Mouse (Mus musculus): Measurements from ENCODE around the gene Npas1. TPM values are rescaled to one million over a fixed set of nuclear protein-coding genes. Genes with fewer than 3 reads are reported as not detected.

Gene Npas1
- 0.10 and 0.18 TPM in 2 replicates for polyA plus RNA-seq (2015; fragmentation: Nextera tagmentation; extraction: Ambion mirVana)

DNA sequence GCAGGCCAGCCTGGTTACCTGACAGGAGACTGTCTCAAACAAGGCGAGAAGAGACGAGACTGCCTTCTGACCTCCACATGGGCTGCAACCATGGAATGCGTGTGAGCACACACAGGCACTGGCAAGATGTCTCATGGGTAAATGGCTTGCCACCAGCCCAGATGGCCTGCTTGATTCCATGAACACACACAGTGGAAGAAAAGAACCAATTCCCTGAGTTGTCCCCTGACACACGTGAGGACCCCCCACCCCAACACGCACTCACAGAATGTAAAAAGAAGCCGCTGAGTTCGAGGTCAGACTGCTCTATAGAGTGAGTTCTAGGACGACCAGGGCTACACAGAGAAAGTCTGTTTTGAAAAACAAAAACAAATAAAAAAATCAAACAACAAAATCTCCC, at the start of gene Npas1:
TSS of gene Npas1 (minus strand) at position 101 of the 400 bp plus-strand sequence.
- peaks cover 24% of the 10 kb centered on the region; the same call in 1 of the 2 replicates for H3K27me3 ChIP-seq (ENCODE audit: control insufficient read depth, insufficient read depth, low read length)
- H3K4me3 ChIP-seq (ENCODE audit: low read depth, low read length) = peak within 1 kb of the TSS; percentile 21
- peak within 1 kb of the TSS; percentile 40 for H3K4me2 ChIP-seq (replicated peaks; ENCODE audit: low read depth)
- H3K9ac ChIP-seq (ENCODE audit: low read length) = no peak within 1 kb of the TSS
- 83% methylated on average over 8 of the region's 8 CpGs for WGBS
- no peaks in the 10 kb centered on the region for H3K9me3 ChIP-seq (ENCODE audit: control insufficient read depth, low read length)
- no peak within 1 kb of the TSS for H3K27ac ChIP-seq (replicated peaks)
- no peak for ATAC-seq (ENCODE audit: low FRiP score, low TSS enrichment)
- no peaks in the 10 kb centered on the region for H3K4me1 ChIP-seq (replicated peaks; ENCODE audit: control insufficient read depth, insufficient read depth)
- DNase-seq (ENCODE audit: low spot score) = no peak
- TF ChIP-seq CTCF (IDR thresholded peaks at IDR 0.05; ENCODE audit: low read depth) = no peak
- TF ChIP-seq EP300 (optimal IDR thresholded peaks at IDR 0.05) = no peak
- H3K36me3 ChIP-seq (ENCODE audit: control insufficient read depth, insufficient read depth, low read length) = no peaks in the 10 kb centered on the region

- DNase-seq (ENCODE audit: low spot score) (no peak), ATAC-seq (ENCODE audit: low FRiP score, low TSS enrichment) (no peak)
- Histone ChIP-seq H3K4me2 (replicated peaks; ENCODE audit: low read depth) (no peak overlapping the region), H3K9me3 (ENCODE audit: control insufficient read depth, low read length) (no peaks in the 10 kb centered on the region), H3K27ac (replicated peaks) (no peak overlapping the region), H3K4me1 (replicated peaks; ENCODE audit: control insufficient read depth, insufficient read depth) (no peaks in the 10 kb centered on the region), H3K27me3 (ENCODE audit: control insufficient read depth, insufficient read depth, low read length) (no peaks in the 10 kb centered on the region), H3K36me3 (ENCODE audit: control insufficient read depth, insufficient read depth, low read length) (no peaks in the 10 kb centered on the region), H3K4me3 (ENCODE audit: low read depth, low read length) (no peak overlapping the region), H3K9ac (ENCODE audit: low read length) (no peak overlapping the region)
- 50% methylated on average over 2 of the region's 2 CpGs for WGBS
- TF ChIP-seq EP300 (optimal IDR thresholded peaks at IDR 0.05) = no peak
- TF ChIP-seq CTCF (IDR thresholded peaks at IDR 0.05; ENCODE audit: low read depth) = no peak
Measured at GRCm38 (mm10) chr7:16525995-16526394, 48.5 kb upstream of the Npas1 start.

DNA sequence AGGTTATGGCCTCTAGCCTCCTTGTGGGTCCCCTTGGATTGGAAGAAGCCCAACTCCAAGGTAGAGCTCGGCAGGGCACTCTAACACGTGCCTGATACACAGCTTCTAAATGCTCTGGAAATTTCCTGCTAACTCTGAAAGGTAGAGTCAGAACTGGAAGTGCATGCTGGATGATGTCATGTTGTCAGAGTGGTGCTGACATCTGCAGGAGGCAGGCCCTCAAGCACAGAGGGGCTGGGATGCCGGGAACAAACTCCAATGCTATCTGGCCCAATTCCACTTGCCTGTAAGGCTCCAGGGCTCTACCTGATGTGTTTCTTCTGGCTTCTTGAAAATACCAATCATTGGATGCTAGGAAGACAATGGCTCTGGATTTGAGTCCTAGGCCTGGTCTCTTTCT, 47.9 kb upstream of the Npas1 start:
- DNase-seq (ENCODE audit: low spot score) (no peak), ATAC-seq (ENCODE audit: low FRiP score, low TSS enrichment) (no peak)
- Histone ChIP-seq H3K9me3 (ENCODE audit: control insufficient read depth, low read length) (no peaks in the 10 kb centered on the region), H3K36me3 (ENCODE audit: control insufficient read depth, insufficient read depth, low read length) (no peaks in the 10 kb centered on the region), H3K4me2 (replicated peaks; ENCODE audit: low read depth) (no peak overlapping the region), H3K27me3 (ENCODE audit: control insufficient read depth, insufficient read depth, low read length) (no peaks in the 10 kb centered on the region), H3K27ac (replicated peaks) (no peak overlapping the region), H3K4me1 (replicated peaks; ENCODE audit: control insufficient read depth, insufficient read depth) (no peaks in the 10 kb centered on the region), H3K9ac (ENCODE audit: low read length) (no peak overlapping the region), H3K4me3 (ENCODE audit: low read depth, low read length) (no peak overlapping the region)
- TF ChIP-seq EP300 (optimal IDR thresholded peaks at IDR 0.05) (no peak), CTCF (IDR thresholded peaks at IDR 0.05; ENCODE audit: low read depth) (no peak)
- 71% methylated on average over 3 of the region's 3 CpGs for WGBS

- Histone ChIP-seq H3K27ac (replicated peaks) (no peak overlapping the region), H3K4me2 (replicated peaks; ENCODE audit: low read depth) (no peak overlapping the region), H3K36me3 (ENCODE audit: control insufficient read depth, insufficient read depth, low read length) (no peaks in the 10 kb centered on the region), H3K4me1 (replicated peaks; ENCODE audit: control insufficient read depth, insufficient read depth) (no peaks in the 10 kb centered on the region), H3K4me3 (ENCODE audit: low read depth, low read length) (no peak overlapping the region), H3K27me3 (ENCODE audit: control insufficient read depth, insufficient read depth, low read length) (no peaks in the 10 kb centered on the region), H3K9ac (ENCODE audit: low read length) (no peak overlapping the region), H3K9me3 (ENCODE audit: control insufficient read depth, low read length) (no peaks in the 10 kb centered on the region)
- WGBS = 51% methylated on average over 2 of the region's 2 CpGs
- no peak for TF ChIP-seq EP300 (optimal IDR thresholded peaks at IDR 0.05)
- no peak for TF ChIP-seq CTCF (IDR thresholded peaks at IDR 0.05; ENCODE audit: low read depth)
- DNase-seq (ENCODE audit: low spot score) (no peak), ATAC-seq (ENCODE audit: low FRiP score, low TSS enrichment) (no peak)
Measured at GRCm38 (mm10) chr7:16524308-16524707, 46.8 kb upstream of the Npas1 start.

DNA sequence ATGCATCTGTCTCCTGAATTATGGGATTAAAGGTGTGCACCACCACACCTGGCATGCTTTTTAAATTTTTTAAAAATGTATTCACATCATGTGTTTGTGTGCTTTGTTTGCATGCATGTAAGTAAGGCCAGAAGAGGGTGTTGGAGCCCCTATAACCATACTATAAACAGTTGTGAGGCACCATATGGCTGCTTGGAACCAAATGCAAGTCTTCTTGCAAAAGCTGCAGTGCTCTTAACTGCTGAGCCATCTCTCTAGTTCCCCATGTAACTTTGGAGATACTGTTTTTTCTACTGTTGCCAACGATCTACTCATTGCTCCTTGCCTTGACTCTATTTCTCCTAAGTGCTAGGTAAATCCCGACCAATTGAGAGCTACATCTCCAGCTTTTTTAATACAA, 41.8 kb upstream of the Npas1 start:
- no peak for TF ChIP-seq EP300 (optimal IDR thresholded peaks at IDR 0.05)
- H3K4me2 ChIP-seq (replicated peaks; ENCODE audit: low read depth) = no peak overlapping the region
- WGBS = 97% methylated on average over 2 of the region's 2 CpGs

GRCm38 (mm10) chr7:16517198-16517597, 39.7 kb upstream of the Npas1 start:
- Histone ChIP-seq H3K9me3 (ENCODE audit: control insufficient read depth, low read length) (no peaks in the 10 kb centered on the region), H3K27me3 (ENCODE audit: control insufficient read depth, insufficient read depth, low read length) (no peaks in the 10 kb centered on the region), H3K4me1 (replicated peaks; ENCODE audit: control insufficient read depth, insufficient read depth) (no peaks in the 10 kb centered on the region), H3K9ac (ENCODE audit: low read length) (no peak overlapping the region), H3K4me2 (replicated peaks; ENCODE audit: low read depth) (no peak overlapping the region), H3K36me3 (ENCODE audit: control insufficient read depth, insufficient read depth, low read length) (no peaks in the 10 kb centered on the region), H3K27ac (replicated peaks) (no peak overlapping the region), H3K4me3 (ENCODE audit: low read depth, low read length) (no peak overlapping the region)
- no peak for DNase-seq (ENCODE audit: low spot score)
- no peak for TF ChIP-seq EP300 (optimal IDR thresholded peaks at IDR 0.05)
- TF ChIP-seq CTCF (IDR thresholded peaks at IDR 0.05; ENCODE audit: low read depth) = no peak
- WGBS = 93% methylated on average over 5 of the region's 5 CpGs
- ATAC-seq (ENCODE audit: low FRiP score, low TSS enrichment) = no peak

More for the DNA sequence above, 41.8 kb upstream of the Npas1 start:
- H3K9me3 ChIP-seq (ENCODE audit: control insufficient read depth, low read length) = no peaks in the 10 kb centered on the region
- no peaks in the 10 kb centered on the region for H3K36me3 ChIP-seq (ENCODE audit: control insufficient read depth, insufficient read depth, low read length)
- DNase-seq (ENCODE audit: low spot score) (no peak), ATAC-seq (ENCODE audit: low FRiP score, low TSS enrichment) (no peak)
- no peak overlapping the region for H3K9ac ChIP-seq (ENCODE audit: low read length)
- no peaks in the 10 kb centered on the region for H3K4me1 ChIP-seq (replicated peaks; ENCODE audit: control insufficient read depth, insufficient read depth)
- no peak overlapping the region for H3K4me3 ChIP-seq (ENCODE audit: low read depth, low read length)
- no peaks in the 10 kb centered on the region for H3K27me3 ChIP-seq (ENCODE audit: control insufficient read depth, insufficient read depth, low read length)
- no peak overlapping the region for H3K27ac ChIP-seq (replicated peaks)

All from stomach, postnatal 0 days (tissue).